Mouse (Mus musculus) liver, adult (tissue): ENCODE results near the gene Nf2.

ENCODE experiments used
- GATA4 ChIP-seq: IDR thresholded peaks from 2 replicates; pipeline ENCODE4 v1.6.1; 2014; ENCODE audit warnings: mild to moderate bottlenecking, low read length; ENCODE audit not compliant: insufficient replicate concordance

Nf2 gene

DNA sequence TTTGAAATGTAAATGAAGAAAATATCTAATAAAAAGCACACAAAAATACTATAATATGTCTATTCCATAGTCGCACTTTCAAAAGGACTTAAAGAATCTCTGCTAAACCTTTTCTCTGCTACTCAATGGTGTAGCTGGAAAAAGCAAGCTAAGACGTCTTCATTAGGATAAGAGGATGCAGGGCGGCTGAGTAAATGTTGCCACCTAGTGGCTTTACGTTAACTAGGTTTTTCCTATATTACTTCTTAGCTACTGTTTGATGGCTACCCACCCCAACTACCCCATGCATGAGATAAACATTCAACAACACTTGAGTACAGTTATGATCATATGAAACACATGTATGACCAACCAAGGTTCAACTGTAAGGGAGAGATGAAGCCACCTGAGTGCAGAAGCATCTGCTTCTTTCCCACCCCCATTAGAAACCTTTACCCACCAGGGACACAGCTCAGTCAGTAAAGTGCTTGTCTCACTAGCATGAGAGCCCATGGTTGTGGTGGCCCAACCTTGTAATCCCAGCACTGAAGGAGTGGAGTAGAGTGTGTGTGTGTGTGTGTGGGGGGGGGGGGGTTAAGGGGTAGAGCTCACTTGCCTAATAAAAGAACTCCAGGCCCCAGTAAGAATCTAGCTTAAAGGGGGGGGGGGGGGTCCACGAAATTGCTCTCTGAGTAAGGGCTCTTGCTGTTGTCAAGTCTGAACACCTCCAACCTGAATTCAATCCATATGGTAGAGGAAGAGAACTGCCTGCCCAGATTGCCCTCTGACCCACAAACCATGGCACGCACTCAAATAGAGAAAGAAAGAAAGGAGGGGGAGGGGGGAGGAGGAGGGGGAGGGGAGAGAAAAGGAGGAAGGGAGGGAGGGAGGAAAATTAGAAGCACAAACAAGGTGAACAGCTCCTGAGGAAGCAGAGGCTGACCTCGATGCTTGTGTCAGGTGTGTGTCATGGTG is 27.6 kb downstream of the Nf2 start:
- no peak for TF ChIP-seq GATA4

- no peak for TF ChIP-seq GATA4
Observed at GRCm38 (mm10) chr11:4814507-4815450, 34.6 kb downstream of the Nf2 start.

DNA sequence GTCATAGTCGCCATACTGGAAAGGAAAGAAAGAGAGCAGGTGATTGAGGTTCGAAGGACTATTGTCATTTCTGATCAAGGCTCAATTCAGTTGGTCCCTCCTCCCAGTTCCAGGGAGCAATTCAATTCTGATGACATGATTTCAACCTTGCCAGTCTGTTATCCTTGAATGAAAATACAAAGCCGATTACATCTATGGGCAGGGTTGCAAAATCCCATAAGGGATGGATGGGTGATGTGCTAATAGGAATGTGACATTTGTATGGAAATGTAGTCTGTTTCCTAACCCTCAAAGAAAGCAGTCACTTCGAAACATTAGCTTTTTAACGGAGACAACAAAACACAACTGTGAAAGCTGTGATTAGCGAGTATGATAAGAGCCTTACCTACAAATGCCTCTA is 41.0 kb downstream of the Nf2 start:
- TF ChIP-seq GATA4: no peak

GRCm38 (mm10) chr11:4806031-4806715 is 43.2 kb downstream of the Nf2 start:
- TF ChIP-seq GATA4: no peak

DNA sequence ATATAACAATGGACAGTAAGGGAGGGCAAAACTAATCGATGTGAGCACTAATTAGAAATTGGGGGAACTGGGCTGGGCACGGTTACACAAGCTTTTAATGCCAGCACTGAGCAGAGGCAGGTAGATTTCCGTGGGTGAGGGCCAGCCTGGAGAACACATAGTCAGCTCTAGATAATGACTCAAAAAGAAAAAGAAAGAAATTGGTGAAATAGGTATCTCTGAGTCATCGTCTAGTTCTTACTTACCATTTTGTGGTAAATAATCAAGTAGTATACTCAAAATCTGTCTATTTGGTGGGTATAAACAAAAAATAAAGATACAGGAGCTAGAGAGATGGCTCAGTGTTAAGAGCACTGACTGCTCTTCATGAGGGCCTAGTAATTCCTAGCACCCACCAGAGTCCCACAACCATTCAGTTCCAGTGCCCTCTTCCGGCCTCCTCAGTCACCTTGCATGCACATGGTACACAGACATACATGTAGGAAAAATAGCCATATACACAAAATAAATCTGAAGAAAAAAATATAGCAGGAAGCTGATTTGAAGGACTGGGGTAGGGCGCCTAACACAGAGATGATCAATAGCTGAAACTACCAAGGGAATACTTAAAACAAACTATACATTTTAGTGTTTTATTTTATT is 44.3 kb downstream of the Nf2 start:
- TF ChIP-seq GATA4: no peak

- no peak for TF ChIP-seq GATA4
Observed at GRCm38 (mm10) chr11:4803951-4804350, 45.4 kb downstream of the Nf2 start.

- no peak for TF ChIP-seq GATA4
Observed at GRCm38 (mm10) chr11:4803426-4803825, 45.9 kb downstream of the Nf2 start.

DNA sequence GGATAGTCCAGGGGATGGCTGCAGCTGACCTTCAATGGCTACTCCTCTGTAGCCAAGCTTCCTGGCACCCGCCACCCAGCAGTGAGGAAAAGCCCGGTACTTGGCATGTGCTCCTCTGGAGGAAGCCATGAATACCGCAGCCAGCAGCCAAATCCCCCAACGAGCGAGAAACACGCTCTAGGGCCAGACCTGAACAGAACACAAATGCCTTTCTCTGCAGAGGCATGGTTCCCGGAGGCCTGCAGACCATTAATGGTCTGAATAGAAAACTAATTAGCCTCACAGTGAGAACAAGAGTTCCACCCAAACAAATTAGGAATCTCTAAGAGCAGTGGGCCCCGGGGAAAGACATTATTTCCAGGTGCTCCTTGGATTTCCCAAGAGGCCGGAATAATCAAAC is 46.3 kb downstream of the Nf2 start:
- TF ChIP-seq GATA4: no peak

DNA sequence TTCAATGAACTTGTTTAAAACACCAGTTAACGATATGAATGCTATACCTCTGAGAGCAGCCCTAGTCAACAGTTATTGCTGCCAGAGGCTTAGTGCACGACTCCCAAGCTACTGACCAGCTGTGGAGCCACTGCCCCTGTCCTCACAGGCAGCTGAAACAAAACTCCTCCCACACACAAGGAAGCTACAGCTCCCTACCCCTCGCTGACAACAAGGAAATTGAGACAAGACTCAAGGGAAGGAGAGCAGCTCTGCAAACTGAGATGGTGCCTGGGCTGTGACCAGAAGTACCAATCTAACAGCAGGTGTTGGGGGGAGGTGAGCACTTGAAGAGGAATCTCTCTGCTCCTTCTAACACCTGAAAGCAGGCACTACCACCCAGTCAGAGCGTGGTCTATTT is 48.7 kb downstream of the Nf2 start:
- no peak for TF ChIP-seq GATA4

- TF ChIP-seq GATA4: no peak
Observed at GRCm38 (mm10) chr11:4793006-4793405, 56.3 kb downstream of the Nf2 start.

- no peak for TF ChIP-seq GATA4
Observed at GRCm38 (mm10) chr11:4791549-4791948, 57.8 kb downstream of the Nf2 start.

- no peak for TF ChIP-seq GATA4
Observed at GRCm38 (mm10) chr11:4789691-4790090, 59.6 kb downstream of the Nf2 start.

DNA sequence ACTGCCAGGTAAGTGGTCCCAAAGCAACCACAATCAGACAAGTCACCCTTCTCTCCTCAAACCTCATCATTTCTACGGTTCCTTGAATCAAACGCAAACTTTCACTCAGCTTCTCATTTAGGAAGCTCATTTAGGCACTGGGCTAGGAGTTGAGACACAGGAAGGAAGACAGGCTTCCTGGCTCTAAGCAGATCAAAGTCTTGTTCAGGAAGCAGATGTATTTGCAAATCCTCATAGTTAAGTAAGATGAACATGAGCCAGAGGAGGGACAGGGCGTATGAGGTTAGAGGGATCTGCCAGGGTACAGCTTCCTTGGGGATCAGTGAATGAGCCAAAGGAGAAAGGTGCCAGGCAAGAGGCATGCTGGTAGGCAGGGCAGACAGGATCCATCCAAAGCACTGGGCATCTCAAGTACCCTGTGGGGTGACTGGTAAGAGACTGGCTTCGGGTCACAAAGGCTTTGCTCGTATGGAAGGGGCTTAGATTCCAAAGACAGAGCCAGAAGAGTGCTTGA is 64.7 kb downstream of the Nf2 start:
- TF ChIP-seq GATA4: no peak

DNA sequence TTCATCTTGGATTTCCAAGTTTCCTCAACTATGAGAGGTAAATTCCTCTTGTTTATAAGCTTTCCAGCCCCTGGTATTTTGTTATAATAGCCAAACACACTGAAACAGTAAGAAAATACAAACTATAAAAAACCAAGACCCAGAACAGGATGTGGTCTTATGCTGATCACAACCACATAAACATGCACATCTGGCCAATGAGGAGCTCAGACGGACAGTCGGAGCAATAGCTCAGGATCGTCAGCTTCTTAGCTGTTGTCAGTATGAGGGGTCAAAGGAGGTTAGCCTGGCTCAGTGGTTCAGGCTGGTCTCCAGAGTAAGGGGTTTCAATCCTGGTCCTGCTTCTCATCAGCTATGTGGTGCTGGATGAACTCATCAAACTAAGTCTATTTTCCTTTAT is 66.2 kb downstream of the Nf2 start:
- no peak for TF ChIP-seq GATA4
